Mouse (Mus musculus) CD4-positive helper T cell, adult 2 months (primary cell): Measurements from ENCODE around the gene Lmo7.

Experiments
- DNase-seq: peaks from one replicate; pipeline ENCODE4 v3.0.0-alpha.2; 2012; ENCODE audit warnings: low read depth, missing footprints, low spot score

Lmo7 gene

GRCm38 (mm10) chr14:101729237-101729971 lies at the start of gene Lmo7, which contains the start of gene Gm9922:
Gene Lmo7, plus strand, starts transcription at chr14:101729957.
Gene Gm9922, minus strand, starts transcription at chr14:101729814.
- DNase-seq, result peak; percentile 20

- no peak for DNase-seq
Observed at GRCm38 (mm10) chr14:101687696-101688095, 42.1 kb upstream of the Lmo7 start.

- DNase-seq, result no peak
Observed at GRCm38 (mm10) chr14:101688406-101688805, 41.4 kb upstream of the Lmo7 start.

- DNase-seq, result no peak
Observed at GRCm38 (mm10) chr14:101704479-101704878, 25.3 kb upstream of the Lmo7 start.

GRCm38 (mm10) chr14:101707088-101707487 lies 22.7 kb upstream of the Lmo7 start:
- DNase-seq, result no peak

- no peak for DNase-seq
Observed at GRCm38 (mm10) chr14:101714414-101714813, 15.3 kb upstream of the Lmo7 start.

GRCm38 (mm10) chr14:101729972-101730692 lies 375 bp downstream of the Lmo7 start:
- DNase-seq, result no peak

GRCm38 (mm10) chr14:101733542-101734303 lies 4.0 kb downstream of the Lmo7 start:
- DNase-seq, result no peak

- no peak for DNase-seq
Observed at GRCm38 (mm10) chr14:101737501-101737900, 7.7 kb downstream of the Lmo7 start.

GRCm38 (mm10) chr14:101746635-101747034 lies 16.9 kb downstream of the Lmo7 start:
- DNase-seq, result no peak

GRCm38 (mm10) chr14:101747811-101748210 lies 18.1 kb downstream of the Lmo7 start:
- no peak for DNase-seq

- no peak for DNase-seq
Observed at GRCm38 (mm10) chr14:101748436-101748835, 18.7 kb downstream of the Lmo7 start.

- DNase-seq, result no peak
Observed at GRCm38 (mm10) chr14:101750910-101751309, 21.2 kb downstream of the Lmo7 start.

GRCm38 (mm10) chr14:101755425-101755824 lies 25.7 kb downstream of the Lmo7 start:
- DNase-seq, result no peak

GRCm38 (mm10) chr14:101762267-101762666 lies 32.5 kb downstream of the Lmo7 start:
- no peak for DNase-seq

- DNase-seq, result no peak
Observed at GRCm38 (mm10) chr14:101763762-101764295, 34.1 kb downstream of the Lmo7 start.

- no peak for DNase-seq
Observed at GRCm38 (mm10) chr14:101771336-101771735, 41.6 kb downstream of the Lmo7 start.

GRCm38 (mm10) chr14:101771756-101772155 lies 42.0 kb downstream of the Lmo7 start:
- no peak for DNase-seq

- DNase-seq, result no peak
Observed at GRCm38 (mm10) chr14:101774631-101775030, 44.9 kb downstream of the Lmo7 start.

GRCm38 (mm10) chr14:101776296-101777128 lies 46.8 kb downstream of the Lmo7 start:
- DNase-seq, result no peak

- no peak for DNase-seq
Observed at GRCm38 (mm10) chr14:101777129-101777493, 47.4 kb downstream of the Lmo7 start.
